Mouse (Mus musculus): Measurements from ENCODE around the gene Olfr605.

DNA sequence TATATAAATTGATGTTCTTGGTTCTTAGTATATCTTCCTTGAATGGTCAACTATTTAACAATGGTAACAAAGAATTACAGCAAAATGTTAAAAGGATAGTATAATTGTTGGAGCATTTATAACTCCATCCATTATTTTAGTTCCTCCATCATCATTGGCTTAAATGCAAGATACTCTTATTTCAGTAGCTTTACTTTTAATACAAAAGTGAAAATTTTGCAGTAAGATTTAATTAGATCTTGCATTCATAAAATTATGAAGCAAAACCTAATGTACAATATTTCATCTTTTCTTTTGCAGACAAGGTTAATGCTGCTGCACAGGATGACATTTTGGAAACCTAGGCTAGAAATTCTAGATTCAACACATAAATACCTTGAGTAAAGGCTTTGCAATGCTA is 24.3 kb upstream of the Olfr605 start, which contains the start of gene Olfr608:
- TF ChIP-seq POLR2A (IDR thresholded peaks at IDR 0.05; ENCODE audit: insufficient read depth, low read length) (no peak), CTCF (IDR thresholded peaks at IDR 0.05; ENCODE audit: low read depth, low read length) (no peak)
